Mouse (Mus musculus): Measurements from ENCODE around the gene Usp7.

The Usp7 gene

DNA sequence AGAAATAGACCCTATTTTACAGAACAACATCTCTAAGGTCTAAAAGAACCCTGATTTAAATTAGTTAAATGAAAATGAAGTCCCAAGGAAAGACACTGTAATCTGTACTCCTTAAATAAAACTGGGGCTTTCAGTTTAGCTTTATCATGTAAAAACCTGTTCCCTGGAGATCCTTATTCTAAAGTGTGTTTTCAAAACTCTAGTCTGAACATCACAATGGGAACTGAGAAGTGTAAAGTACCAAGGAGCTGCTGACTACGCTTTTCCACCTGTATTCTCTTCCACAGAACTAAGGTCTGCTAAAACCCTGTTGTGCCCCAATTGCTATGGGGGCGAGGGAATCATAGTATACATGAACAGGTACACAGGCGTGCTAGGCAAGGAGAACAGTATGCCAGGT, 68.1 kb downstream of the Usp7 start:
- peak; percentile 61 for DNase-seq (ENCODE audit: low read depth, low spot score)

DNA sequence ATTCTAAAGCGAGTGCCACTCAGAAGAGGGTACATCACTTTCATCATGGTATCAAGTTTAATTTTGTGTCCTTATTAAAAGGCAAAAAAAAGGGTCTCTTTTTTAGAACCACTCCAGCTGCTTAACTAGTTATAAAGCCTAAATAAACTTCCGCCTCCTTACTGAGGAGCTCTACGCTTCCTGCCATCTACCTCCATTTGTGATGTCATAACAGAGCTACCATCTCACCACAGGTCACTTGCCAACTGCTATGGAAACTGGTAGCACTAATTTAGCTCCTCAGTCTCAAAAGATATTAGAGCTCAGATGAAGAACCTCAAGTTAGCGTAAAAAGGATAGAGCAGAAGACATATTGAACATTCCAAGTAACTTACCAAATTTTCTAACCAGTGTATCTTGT, 71.7 kb downstream of the Usp7 start:
- DNase-seq (ENCODE audit: low read depth, low spot score) = no peak

DNA sequence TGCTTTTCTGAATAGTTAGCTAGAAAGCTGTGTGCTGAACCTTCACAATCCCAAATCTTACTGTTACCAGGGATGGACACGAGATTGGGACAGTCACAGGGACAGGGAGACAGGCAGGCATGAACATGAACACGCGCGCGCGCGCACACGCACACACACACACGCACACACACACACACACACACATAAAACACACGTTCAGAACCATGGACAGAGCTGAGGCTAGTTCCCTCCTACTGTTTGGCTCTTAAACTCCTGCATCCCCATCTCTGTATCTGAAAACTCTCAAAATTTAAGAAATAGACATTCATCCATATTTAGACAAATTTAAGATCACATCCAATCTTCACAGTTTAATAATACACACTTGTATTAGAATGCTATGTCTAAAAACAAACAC, 74.4 kb downstream of the Usp7 start:
- no peak for DNase-seq (ENCODE audit: low read depth, low spot score)

DNA sequence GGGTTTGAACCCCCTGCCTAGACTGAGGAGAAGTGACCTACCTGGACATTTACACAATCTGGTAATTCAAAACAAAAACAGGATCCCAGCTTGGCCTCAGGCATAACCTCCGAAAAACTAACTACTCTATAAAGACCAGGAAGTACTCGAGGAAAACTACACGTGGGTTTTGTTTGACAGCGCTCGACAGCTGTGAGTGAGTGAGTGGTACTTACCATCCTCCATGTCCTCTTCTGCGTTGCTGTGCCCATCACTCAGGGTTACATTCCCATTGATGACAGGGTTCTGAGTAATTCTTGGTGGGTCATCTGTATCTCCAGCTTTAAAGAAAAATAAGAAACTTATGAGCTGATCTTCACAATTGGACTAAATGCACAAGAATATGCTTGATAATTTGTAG, 75.8 kb downstream of the Usp7 start:
- no peak for DNase-seq (ENCODE audit: low read depth, low spot score)

DNA sequence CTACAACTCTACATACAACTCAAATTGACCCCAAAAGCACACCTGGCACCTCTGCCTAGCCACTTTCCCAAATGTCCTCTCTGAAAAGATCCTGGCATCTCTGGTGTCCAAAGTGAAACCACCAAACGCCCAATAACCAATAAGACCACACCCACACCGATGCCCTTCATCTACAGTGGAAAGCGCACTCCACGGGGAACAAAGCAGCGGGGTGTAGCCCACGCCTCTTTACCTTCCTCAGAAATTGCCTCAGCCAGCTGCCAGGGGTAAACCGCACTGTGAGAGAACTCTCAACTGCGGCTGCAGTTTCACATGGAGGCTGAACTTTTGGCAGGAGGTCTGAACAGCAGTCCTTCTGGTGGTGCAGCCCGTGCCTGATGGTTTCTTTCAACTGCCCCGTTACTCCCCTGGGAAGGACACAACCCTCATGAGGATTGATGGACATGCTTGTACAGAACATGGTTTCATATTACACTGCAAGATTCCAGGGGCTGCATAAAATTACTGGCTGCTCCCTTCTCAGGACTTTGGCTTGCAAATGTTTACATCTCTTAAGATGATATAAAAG, 76.5 kb downstream of the Usp7 start:
- DNase-seq (ENCODE audit: low read depth, low spot score) = peak; percentile 54

DNA sequence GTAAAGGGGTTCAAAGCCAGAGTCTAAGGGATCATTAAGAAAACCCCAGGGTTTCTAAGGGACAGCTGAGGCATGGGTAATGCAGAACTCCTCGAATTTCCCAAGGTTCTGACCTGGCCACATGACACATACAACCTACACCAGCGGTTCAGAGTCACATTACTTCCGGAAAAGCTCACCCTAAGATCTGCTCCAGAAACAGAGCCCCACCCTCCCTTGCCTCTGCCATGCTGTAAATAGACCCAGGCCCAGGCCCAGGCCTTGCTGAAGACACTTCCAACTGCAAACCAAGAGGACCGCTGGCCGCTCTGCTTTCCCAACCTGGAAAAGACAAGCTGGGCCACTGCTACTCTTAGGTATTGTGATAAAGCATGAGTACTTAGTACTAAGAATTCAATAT, 77.3 kb downstream of the Usp7 start:
- DNase-seq (ENCODE audit: low read depth, low spot score) = no peak

DNA sequence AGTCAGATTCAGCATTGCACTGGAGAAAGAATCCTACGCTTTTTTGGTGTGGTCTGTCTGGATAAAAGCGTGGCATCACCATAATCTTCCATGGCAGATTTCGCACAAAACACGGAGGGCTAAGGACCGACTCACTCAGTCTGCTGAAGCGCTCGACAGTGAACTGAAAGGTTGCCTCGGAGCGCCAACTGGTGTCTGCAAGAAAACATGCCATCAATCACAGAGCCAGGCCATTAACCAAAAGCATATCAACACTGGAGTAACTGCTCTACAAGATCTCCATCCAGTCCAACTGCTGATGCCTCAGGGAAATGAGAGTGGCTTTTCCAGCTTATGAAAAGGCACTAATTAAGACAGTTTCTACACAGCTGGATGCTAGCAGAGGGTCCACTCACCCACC, 80.1 kb downstream of the Usp7 start:
- DNase-seq (ENCODE audit: low read depth, low spot score) = no peak

DNA sequence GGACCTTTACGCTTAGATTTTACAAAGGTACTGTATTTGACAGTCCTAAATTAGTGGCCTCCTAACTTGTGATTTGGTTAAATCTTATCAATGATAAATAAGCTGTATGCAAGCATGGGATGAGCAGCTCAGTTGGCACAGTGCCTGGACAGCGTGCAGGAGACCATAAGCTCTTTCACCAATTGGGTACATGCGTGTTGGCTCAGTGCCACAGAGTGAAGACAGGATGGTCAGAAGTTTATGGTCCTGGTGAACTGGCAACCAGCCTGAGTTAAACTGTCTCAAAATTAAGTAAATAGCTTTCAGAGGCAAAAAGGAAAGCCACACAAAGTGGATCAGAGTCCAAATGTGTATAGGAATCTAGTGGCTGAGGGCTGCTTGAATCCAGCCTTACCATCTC, 91.5 kb downstream of the Usp7 start:
- no peak for DNase-seq (ENCODE audit: low read depth, low spot score)

DNA sequence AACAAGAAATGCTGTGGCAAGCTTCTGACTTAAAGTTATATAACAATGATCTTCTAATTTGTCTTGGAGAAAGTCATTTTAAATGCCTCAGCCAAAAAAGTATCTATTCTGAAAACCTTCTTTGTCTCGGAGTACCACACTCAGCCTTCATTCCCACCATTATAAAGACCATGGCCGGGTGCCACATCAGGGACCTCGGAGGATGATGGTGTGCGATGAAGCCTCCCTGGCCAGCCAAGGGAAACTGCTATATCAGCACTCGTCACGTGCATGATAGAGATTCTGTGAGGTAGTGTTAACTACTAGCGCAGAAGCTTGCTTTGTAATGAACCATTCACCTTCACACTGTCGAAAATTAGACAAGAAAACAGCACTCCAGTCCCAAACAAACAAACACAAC, 92.6 kb downstream of the Usp7 start:
- no peak for DNase-seq (ENCODE audit: low read depth, low spot score)

DNA sequence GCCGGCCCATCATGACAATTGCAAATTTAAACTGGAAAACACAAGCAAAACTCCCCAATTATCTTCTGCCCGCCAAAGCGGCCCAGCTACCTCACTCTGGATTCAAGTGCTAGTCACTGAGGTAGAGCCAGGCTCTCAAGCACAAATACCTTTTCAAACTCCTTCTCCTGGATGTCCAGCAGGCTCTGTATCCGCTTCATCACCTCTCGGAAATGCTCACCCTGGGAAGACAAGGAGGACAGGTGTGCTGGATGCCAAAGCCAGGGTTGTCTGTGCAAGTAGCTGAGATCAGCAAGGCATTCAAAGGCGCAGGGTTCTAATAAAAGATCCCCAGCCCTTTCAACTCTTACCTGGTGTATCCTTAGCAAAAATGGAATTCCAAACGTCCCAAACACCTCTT, 100.9 kb downstream of the Usp7 start:
- no peak for DNase-seq (ENCODE audit: low read depth, low spot score)

DNA sequence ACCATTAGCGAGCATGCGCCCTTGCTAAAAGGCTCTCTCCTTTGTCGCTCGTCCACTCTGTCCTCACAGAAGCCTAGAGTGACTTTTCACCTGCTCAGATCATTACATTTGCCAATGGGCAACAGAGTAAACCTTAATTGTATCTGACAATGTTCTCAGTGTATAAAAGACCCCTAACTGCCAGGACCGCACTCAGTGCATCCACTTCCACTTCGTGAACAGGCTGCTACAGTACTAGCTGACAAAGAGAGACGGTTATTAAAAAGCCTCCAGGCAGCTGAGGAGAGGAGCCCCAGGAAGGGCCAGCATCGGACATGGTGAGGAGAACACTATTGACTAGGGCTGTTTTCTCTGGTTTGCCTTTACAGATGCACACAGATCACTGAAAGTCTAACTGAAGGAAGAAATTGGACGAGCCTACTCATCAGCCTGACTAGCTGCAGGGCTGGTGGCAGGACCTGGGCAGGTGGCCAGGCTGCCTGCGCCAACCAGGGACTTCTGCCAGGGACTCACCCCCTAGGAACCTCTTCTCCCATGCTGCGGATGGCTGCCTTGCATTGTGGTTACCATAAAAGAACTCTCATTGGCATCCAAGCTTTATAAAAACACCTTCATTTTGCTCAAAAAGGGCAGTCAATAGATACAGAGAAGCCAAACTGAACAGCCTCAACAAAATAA, 102.0 kb downstream of the Usp7 start:
- no peak for DNase-seq (ENCODE audit: low read depth, low spot score)

DNA sequence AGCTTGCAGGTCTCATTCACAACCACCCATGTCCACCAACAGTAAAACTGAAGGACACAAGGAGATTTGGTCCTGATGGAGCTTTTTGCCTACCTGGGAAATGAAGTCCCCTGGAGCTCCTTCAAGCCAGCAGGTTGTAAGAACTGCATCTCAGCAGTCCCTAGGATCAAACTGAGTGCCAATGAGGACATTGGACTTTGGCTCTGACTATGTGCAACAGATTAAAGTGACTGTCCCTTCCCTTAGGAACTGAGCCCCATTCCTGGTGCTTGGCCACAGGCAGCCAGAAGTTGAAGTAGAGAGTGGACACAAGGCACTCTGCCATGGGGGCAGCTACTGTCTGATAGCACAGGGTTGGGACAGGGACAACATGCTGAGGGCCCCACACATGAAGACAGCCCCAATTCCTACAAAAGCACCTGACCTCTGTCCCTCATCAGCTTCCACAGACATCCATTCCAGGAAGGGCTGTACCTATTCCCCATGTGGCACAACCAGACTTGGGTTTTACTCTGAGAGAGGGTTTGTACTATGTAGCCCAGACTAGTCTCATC, 104.5 kb downstream of the Usp7 start:
- DNase-seq (ENCODE audit: low read depth, low spot score) = no peak

DNA sequence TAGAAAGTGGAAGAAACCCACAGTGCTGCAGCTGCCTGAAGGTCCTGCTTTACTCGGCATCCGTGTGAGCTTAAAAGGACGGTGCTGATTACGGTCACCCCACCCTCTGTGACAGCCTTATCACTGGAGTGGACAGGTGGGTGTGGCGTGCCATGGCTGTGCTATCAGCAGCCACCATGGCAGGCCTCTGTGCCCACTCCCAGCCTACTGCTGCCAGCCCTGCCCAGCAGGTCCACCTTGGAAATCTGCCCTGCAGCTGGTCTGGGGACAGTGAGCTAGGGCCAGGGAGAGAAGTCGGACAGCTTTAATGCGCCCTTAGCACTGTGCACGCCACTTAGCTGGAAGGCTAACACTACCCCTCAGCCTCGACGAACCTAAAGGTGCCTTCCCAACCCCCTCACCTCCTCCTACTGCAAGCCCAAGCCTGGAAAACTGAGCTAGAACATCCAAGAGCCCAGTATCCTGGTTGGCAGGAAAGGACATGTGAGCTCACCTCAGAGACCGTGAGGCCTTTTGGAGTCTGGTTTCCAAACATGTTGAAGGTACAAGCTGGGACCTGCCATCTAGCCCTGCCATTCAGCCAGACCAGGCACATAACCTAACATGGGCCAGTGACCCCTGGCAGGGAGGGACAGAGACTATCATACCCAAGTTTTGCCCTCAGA, 105.1 kb downstream of the Usp7 start:
- no peak for DNase-seq (ENCODE audit: low read depth, low spot score)

DNA sequence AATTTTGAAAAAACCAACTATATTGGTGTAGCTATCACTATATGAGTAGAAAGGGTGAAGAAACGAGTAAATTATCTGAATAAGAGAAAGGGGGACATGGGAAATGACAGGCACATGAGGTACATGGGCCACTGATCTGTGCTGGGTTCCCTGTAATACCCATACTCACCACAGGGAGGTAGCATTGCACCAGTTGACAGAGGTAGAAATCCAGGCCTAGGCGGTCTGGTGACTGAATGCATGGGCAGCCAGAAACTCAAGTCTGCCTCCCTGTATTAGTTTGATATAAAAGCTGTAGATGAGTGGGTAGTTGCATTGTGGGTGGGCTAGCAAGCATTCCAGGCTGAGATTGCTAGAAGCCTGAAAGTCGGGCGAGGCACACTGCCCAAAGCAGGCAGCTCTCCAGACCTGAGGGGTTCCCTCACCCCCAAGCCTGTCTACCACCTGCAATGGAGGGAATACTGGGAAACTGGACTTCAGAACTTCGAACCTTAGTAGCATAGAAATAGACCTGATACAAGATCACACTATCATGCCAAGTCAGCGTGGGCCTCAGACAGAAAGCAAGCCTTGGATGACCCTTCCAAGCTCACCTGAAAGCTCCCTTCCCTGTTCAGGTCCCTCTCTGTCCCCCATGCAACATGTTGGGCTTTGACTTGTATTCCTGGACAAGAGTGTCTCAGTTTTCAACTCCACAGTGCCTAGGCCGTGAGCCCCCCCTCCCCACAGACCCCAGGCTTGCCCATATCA, 105.8 kb downstream of the Usp7 start:
- DNase-seq (ENCODE audit: low read depth, low spot score) = peak; percentile 83

DNA sequence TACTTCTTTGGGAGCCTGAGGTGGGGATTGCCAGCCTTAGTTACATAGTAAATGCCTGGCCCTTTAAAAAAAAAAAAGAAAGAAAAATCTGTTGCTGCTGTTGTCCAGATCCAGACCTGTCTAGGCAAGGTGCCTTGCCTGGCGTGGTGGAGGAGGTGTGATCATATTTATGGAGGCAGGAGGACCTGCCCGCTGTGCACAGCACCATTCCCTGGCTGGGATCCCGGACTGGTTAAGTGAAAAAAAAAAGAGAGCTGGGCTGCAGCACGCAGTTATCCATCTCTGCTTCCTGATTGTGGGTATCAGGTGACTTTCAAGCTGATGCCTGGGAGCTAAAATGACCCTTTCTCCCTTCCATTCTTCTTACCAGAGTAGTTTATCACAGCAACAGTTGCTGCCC, 107.0 kb downstream of the Usp7 start:
- no peak for DNase-seq (ENCODE audit: low read depth, low spot score)

DNA sequence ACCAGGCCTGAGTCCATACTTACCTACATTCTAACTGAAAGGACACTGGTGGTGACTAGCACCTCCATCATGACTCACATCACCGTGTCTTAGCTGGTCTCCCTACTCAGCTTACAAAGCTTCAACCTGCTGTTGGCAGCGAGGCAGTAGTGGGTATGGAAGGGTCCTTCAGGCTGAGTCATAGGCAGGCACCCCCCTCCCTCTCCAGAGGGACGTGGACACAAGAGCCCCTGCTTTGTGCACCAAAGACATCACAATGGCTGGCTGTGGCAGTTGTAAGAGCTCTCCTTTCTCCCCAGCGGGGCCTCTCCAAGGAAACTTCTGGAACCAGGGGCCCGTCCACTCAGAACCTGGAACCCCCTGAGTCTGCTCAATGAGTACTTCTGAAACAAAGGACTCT, 111.6 kb downstream of the Usp7 start, which contains the start of gene Gm5767:
TSS of gene Gm5767 (plus strand) at position 301 of the 400 bp plus-strand sequence.
- no peak for DNase-seq (ENCODE audit: low read depth, low spot score)

DNA sequence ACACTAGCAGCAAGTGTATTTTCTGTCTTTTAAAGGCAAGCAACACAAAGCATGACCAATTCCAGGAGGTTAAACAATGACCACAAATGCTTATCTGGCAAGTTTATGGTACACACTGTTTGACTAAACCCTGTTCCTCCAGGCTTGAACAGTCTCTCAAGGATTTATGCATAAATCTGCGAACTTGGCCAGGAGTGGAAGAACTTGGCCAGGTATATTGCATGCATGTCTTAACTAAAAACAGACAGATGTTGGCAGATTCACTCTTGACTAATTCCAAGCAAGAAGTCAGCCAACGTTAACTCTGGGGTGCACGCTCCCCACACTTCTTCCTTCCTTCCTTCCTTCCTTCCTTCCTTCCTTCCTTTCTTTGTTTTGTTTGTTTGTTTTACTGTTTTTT, 112.3 kb downstream of the Usp7 start:
- DNase-seq (ENCODE audit: low read depth, low spot score) = no peak

DNA sequence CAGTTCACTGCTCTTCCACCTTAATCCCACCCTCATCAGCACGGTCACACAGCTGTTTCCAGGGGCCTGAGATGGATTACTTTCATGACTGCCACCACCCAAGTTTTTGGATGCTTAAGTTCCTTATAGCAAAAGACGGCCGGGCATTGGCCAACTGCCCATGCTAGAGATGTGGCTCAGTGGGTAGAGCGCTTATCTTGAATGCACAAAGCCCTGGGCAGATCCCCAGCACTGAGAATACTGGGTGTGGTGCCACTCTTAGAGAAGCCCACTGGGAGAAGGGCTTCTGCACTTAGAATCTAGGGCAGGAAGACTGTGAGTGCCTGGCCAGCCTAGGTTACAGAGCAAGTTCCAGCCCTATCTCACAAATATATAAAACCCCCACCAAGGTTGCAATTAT, 113.4 kb downstream of the Usp7 start:
- DNase-seq (ENCODE audit: low read depth, low spot score) = no peak

DNA sequence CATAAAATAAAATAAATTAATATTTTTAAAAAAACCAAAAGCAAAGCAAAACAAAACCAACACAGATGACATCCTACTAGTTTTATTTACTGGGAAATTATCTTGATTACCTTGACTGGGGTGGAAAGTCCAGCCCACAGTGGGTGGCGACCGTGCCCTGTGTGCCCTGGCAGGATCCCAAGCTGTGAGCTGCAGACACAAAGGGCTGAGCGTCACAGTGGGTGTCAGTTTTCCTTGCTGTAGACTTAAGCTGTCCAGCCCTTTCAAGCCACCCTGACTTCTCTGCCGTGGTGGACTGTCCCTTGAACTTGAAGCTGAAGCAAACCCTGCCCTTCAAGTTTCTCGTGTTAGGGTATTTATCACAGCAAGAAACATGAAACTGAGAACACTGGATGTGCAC, 114.1 kb downstream of the Usp7 start:
- DNase-seq (ENCODE audit: low read depth, low spot score) = no peak

DNA sequence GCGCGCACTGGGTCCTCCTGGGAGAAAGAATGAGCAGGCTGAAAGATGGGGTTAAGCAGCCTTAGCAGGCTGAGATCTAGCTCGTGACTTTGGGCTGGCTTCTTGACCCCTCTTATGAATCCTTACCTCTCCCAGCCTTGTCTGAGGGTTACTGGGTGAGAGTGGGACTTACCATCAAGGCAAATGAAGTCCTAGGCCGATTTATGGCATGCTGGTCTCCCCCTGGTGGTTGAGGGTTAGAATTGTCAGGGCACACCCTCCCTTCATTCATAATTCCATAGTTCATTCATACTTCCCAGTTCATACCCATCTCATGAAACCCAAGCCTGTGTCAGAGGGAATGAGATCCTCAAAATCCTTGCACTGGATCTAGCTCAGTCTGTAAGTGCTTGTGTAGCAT, 115.3 kb downstream of the Usp7 start:
- peak; percentile 68 for DNase-seq (ENCODE audit: low read depth, low spot score)

DNA sequence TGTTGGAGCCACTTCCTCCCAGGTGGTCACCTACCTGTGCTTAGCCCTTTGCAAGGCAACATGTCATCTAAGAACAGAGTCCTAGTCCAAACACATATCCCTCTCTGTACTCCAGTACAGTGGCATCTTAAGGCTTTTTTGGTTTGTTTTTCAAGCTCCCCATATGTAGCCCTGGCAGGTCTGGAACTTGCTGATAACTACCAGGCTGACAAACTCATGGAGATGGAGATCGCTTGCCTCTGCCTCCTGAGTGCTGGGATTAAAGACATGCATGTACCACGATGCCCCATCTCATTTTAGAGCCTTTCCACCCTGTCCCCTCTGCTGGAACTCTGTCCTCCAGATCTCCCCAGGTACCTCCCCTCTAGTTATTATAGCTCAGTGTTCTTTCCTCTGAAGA, 115.9 kb downstream of the Usp7 start:
- no peak for DNase-seq (ENCODE audit: low read depth, low spot score)

DNA sequence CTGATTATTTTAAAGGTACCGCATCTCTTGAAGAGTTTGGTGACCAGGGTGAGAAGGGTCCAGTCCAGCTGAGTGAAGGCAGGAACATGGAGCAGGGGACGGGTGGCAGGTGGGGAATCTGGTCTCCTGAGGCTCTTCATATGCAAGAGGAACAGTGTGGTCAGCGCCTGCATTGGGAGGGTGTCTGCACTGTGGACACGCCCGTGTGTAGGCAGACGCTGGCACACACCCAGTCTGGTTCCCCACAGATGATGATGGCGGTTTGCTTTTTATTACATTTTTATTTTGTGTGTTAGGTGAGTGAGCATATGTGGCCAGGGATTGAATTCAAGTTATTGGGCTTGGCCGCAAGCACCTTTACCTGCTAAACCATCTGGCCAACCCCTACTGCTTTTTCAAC, 116.5 kb downstream of the Usp7 start:
- no peak for DNase-seq (ENCODE audit: low read depth, low spot score)

Data from ES-CJ7 (cell line).